Mouse (Mus musculus) embryonic fibroblast, embryonic 13.5 days (primary cell): ENCODE data around the gene Sertad1.

Experiments
- CTCF ChIP-seq: IDR thresholded peaks from 2 replicates; pipeline ENCODE4 v1.5.1; 2011; ENCODE audit warnings: mild to moderate bottlenecking, control low read depth, low read length, moderate library complexity, borderline replicate concordance; ENCODE audit not compliant: insufficient read depth
- POLR2A ChIP-seq: IDR thresholded peaks from 2 replicates; pipeline ENCODE4 v1.6.1; 2011; ENCODE audit warnings: low read depth, mild to moderate bottlenecking, control low read depth, low read length, moderate library complexity

DNA sequence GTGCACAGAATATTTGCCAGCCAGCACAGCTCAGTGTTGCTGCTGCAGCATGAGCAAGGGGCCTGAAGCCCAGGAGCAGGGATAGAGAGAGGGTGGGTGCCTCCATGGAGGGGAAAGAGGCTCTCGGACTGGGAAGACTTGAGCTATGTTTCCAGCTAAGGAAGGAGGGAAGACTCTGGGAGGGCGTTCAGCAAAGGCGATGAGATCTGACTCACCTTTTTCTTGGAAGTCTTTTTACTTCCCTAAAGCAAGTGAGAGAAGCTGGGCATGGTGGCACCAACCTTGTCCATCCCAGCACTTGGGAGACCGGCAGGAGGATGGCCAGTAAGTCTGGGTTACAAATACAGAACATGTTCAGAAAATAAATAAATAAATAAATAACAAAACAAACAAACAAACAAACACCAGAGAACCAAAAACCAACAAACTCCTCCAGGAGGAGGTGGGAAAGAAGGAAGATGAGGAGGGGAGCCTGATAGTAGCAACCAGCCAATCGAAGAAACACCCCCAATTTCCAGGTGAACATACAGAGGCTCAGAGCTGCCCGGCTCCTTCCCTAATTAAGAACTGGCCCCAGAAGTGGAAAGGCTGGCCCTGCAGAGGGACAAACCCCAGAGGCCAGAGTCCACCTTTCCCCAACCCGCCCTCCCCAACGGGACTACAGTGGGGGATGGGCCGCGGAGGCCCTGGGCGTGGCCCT, 5.6 kb upstream of the Sertad1 start:
- TF ChIP-seq POLR2A (no peak), CTCF (no peak)
